ENCODE assay signal across 21 mouse cellular contexts in the genomic region with DNA sequence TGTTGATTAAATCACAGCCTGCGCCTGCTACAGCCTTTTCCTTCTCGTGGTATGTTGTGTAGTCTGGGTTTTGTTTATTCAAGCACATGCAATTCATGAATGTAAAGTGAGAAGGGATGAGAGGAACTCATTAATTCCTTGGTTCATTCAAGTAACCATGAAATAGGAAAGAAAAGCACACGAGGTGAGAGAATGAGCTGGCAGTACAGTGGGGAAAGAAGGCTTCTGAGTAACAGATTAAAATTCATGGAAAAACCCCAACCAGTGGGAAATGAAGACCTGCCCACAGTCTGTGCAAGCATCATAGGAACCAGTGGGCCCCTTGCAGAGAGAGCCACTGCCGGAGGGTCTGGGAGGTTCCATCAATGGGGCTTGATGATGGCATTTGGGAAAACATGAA.
"Had no signal": no experiment of that assay in that cellular context is flagged by ENCODE, and none has a peak within 500 bp of the region (broad histone marks: within the 10 kb centered on the region; RNA-seq: fewer than 3 reads in every experiment).

No protein-coding gene starts in this region.

- H3K4me1 ChIP-seq: kidney, embryonic 15.5 days; limb, embryonic 12.5 days; limb, embryonic 15.5 days; megakaryocyte, embryonic 14.5 days had no signal

- H3K27ac ChIP-seq: kidney, embryonic 15.5 days; limb, embryonic 12.5 days; limb, embryonic 15.5 days; liver, embryonic 14.5 days; stomach, postnatal 0 days had no signal

- ATAC-seq: liver, postnatal 0 days had no signal

- H3K4me3 ChIP-seq: kidney, embryonic 15.5 days; limb, embryonic 12.5 days; limb, embryonic 15.5 days; megakaryocyte, embryonic 14.5 days had no signal

- H3K36me3 ChIP-seq: kidney, embryonic 15.5 days; limb, embryonic 12.5 days; limb, embryonic 15.5 days had no signal

- H3K27me3 ChIP-seq: kidney, embryonic 15.5 days; limb, embryonic 12.5 days; limb, embryonic 15.5 days; megakaryocyte, embryonic 14.5 days had no signal

- H3K4me2 ChIP-seq: kidney, embryonic 15.5 days; limb, embryonic 12.5 days; limb, embryonic 15.5 days; liver, embryonic 11.5 days; lung, embryonic 14.5 days had no signal

- H3K9me3 ChIP-seq: kidney, embryonic 15.5 days; limb, embryonic 12.5 days; limb, embryonic 15.5 days had no signal

- DNase-seq: kidney, adult 8-10 months; kidney, postnatal 14 days; kidney, postnatal 4 days; left cerebral cortex, postnatal 4 days; liver, postnatal 0 days; lung, embryonic 14.5 days; lung, postnatal 10 days; lung, postnatal 36 days; midbrain, embryonic 14.5 days; right cerebral cortex, postnatal 14 days; right cerebral cortex, postnatal 4 days; thymus, adult 2 months; thymus, postnatal 14 days; thymus, postnatal 4 days had no signal

- H3K9ac ChIP-seq: kidney, embryonic 15.5 days; limb, embryonic 12.5 days; limb, embryonic 15.5 days; liver, embryonic 14.5 days; liver, postnatal 0 days; lung, embryonic 14.5 days had no signal
